Mouse (Mus musculus) naive thymus-derived CD4-positive, alpha-beta T cell, adult 5 months (primary cell): ENCODE results near the gene Vps13d. TPM values are rescaled to one million over a fixed set of nuclear protein-coding genes. Genes with fewer than 3 reads are reported as not detected.

Experiments
- polyA plus RNA-seq: library from polyadenylated mRNA; unstranded; fragments of 100-300 nt; shearing (Covaris generic); gene quantifications from one replicate; pipeline ENCODE4 v1.2.1, GENCODE M21; 2017

The Vps13d gene
- 6.3 TPM for polyA plus RNA-seq

DNA sequence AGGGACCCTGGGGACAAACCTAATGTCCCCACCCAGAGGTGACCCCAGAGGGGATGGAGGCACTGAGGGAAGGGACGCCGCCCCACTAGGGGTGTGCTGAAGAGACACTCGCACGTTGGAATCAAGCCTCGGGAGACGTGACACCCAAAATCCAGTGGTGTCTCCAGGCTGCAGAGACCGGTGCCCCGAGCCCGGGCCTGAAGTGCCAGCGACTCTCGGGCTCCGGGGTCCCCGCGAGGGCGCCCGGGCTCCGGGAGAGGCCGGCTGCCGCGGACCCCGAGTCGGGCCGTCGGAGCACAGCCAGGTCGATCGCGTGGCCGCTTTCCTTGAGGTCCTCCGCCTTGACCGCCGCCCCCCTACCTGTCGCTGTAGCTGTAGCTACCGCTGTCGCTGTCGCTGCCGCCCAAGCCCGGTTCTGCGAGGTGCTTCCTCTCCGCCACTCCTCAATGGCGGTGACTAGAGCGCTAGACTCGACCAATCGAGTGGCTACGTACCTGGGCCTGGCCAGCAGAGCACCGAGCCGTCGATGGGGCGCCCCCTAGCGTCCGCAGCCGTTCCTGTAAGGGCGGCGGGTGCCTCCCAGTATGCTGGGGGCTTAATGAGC, at the start of gene Vps13d:
TSS of gene Vps13d (minus strand) at position 447 of the 604 bp plus-strand sequence.

Other genes with a start within 250 kb of the Vps13d start
- gene Tnfrsf1b, start 51.9 kb upstream of the Vps13d start, polyA plus RNA-seq: 163 TPM
- not detected for gene Tnfrsf8, start 120.2 kb upstream of the Vps13d start, polyA plus RNA-seq